Mouse (Mus musculus): Measurements from ENCODE around the gene Stx1a. TPM values are rescaled to one million over a fixed set of nuclear protein-coding genes. Genes with fewer than 3 reads are reported as not detected.
A peak's percentile ranks its signal among the peaks of the same experiment; 100 is the strongest.

Gene Stx1a
- total RNA-seq (2022), result 1 to 10 TPM in 1 of 4 experiments, under 1 TPM in 3; 0.22 to 1.3 (median 0.39) TPM

- peak; percentile 74 to 85 for DNase-seq (ENCODE audit: low spot score in 2 of 2)
These were observed at the start of gene Stx1a for GRCm38 (mm10) chr5:135023344-135024173. Gene Stx1a (plus strand): TSS chr5:135023482.

- DNase-seq (ENCODE audit: low spot score in 2 of 2), result no peak
These were observed 49.8 kb upstream of the Stx1a start for GRCm38 (mm10) chr5:134973526-134973925.

GRCm38 (mm10) chr5:134974294-134974693 is 49.0 kb upstream of the Stx1a start:
- DNase-seq (ENCODE audit: low spot score in 2 of 2), result no peak

- DNase-seq (ENCODE audit: low spot score in 2 of 2), result no peak
These were observed 48.4 kb upstream of the Stx1a start for GRCm38 (mm10) chr5:134974921-134975320.

GRCm38 (mm10) chr5:134976164-134976563 is 47.1 kb upstream of the Stx1a start:
- no peak for DNase-seq (ENCODE audit: low spot score in 2 of 2)

GRCm38 (mm10) chr5:134976577-134977250 is 46.6 kb upstream of the Stx1a start:
- no peak for DNase-seq (ENCODE audit: low spot score in 2 of 2)

- no peak for DNase-seq (ENCODE audit: low spot score in 2 of 2)
These were observed 45.4 kb upstream of the Stx1a start for GRCm38 (mm10) chr5:134977837-134978236.

GRCm38 (mm10) chr5:134981149-134981548 is 42.1 kb upstream of the Stx1a start:
- DNase-seq (ENCODE audit: low spot score in 2 of 2), result no peak

- no peak for DNase-seq (ENCODE audit: low spot score in 2 of 2)
These were observed 40.2 kb upstream of the Stx1a start for GRCm38 (mm10) chr5:134983111-134983510.

- DNase-seq (ENCODE audit: low spot score in 2 of 2), result no peak
These were observed 39.5 kb upstream of the Stx1a start for GRCm38 (mm10) chr5:134983771-134984170.

GRCm38 (mm10) chr5:134985633-134986297 is 37.5 kb upstream of the Stx1a start, which contains the start of gene Cldn3:
Gene Cldn3 (plus strand): TSS chr5:134986214.
- no peak for DNase-seq (ENCODE audit: low spot score in 2 of 2)

GRCm38 (mm10) chr5:134986298-134987268 is 36.7 kb upstream of the Stx1a start:
- DNase-seq (ENCODE audit: low spot score in 2 of 2), result no peak

GRCm38 (mm10) chr5:134989166-134989565 is 34.1 kb upstream of the Stx1a start:
- DNase-seq (ENCODE audit: low spot score in 2 of 2), result no peak

GRCm38 (mm10) chr5:134989741-134990140 is 33.5 kb upstream of the Stx1a start:
- DNase-seq (ENCODE audit: low spot score in 2 of 2), result no peak

GRCm38 (mm10) chr5:134992566-134992965 is 30.7 kb upstream of the Stx1a start:
- no peak for DNase-seq (ENCODE audit: low spot score in 2 of 2)

- DNase-seq (ENCODE audit: low spot score in 2 of 2), result no peak
These were observed 24.9 kb upstream of the Stx1a start for GRCm38 (mm10) chr5:134998359-134998758.

- DNase-seq (ENCODE audit: low spot score in 2 of 2), result no peak
These were observed 23.5 kb upstream of the Stx1a start for GRCm38 (mm10) chr5:134999797-135000196.

- DNase-seq (ENCODE audit: low spot score in 2 of 2), result no peak
These were observed 22.5 kb upstream of the Stx1a start for GRCm38 (mm10) chr5:135000751-135001150.

GRCm38 (mm10) chr5:135001309-135001708 is 22.0 kb upstream of the Stx1a start:
- no peak for DNase-seq (ENCODE audit: low spot score in 2 of 2)

- no peak for DNase-seq (ENCODE audit: low spot score in 2 of 2)
These were observed 21.1 kb upstream of the Stx1a start for GRCm38 (mm10) chr5:135002151-135002550.
